Mouse (Mus musculus) retina, postnatal 1 day (tissue): ENCODE data around the gene Lrch1.

ENCODE experiments used
- DNase-seq: peaks from one replicate; pipeline ENCODE4 v3.0.0-alpha.2; 2012

Gene Lrch1

DNA sequence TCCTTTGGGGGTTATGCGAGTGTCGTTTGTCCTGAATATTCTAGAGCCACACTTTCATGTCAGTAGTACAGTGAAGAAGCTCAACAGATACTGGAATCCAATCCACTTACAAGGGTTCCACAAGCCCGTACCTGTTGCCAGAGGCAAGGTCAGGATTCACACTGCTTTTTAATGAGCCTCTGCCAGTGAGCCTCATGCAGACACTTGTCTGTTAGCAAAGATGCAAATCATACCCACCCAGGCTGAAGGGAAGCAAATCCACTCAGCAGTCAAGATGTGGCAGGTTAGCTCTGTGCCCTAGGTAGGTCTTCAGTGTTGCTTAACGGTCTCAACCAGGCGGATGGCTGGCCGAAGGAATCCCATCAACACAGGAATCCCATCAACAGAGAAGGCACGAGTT, 62.8 kb downstream of the Lrch1 start:
- DNase-seq, result peak; percentile 15

DNA sequence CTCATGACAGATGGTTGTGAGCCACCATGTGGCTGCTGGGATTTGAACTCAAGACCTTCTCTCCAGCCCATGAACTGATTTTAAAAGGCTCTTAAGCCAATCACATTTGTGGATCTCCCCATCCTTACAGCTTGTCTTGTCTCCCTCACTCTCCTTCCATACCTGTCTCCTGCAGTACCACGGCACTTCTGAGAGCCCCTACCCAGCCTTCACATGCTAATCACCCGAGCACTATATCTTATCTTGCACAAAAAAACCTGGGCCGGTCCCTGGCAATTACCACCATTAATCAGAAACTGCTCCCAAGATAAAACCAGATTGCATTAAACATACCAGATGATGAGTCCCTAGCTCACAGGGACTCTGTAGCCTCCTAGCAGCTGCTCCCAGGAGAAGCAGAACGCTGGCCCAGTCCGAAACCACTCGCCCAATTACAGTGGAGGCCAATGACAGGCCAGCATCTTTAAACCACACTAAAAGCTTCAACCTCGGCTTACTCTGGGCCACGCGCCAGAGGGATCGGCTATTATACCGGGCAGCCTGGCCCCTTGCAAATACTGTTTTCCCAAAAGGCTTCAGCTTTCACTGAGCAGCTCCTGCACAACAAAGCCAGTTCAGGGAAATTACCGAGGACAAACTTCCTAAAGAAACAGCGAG, 63.5 kb downstream of the Lrch1 start:
- peak; percentile 64 for DNase-seq

DNA sequence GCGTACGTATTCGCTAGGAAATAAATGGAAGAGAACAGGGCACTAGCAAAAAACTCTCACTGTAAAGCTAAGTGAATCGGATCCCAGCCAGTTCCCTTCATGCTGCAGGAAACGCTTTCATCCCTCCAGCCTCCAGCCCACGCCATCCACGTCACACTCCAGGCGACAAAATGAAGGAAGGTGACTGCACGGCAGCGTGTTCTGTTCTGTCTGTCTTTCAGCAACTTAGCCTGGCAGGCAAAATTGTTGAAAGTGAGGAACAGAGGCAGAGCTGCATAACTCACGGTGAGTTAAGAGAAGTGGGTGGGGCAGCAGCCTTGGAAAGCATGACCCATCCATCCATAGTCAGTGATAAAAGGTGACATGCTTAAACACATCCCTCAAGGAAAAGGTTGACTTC, 64.5 kb downstream of the Lrch1 start:
- DNase-seq, result no peak

DNA sequence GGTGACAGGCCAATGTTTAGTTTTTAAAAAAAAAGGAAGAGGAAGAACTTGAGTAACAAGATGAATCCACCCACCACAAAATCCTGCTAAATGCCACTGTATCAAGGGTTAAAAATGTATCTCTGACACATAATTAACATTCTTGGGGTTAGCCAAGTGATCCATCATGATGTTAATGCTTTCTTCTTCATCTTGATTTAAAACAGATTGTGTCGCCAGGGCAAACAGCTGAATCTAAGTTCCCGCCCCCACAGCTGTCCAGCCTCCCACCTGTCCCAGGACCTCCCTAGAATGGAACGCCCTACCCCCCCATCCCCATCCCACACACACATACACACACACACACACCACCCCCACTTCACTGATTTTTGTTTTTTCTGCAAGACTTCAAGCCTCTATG, 64.9 kb downstream of the Lrch1 start:
- DNase-seq, result no peak

DNA sequence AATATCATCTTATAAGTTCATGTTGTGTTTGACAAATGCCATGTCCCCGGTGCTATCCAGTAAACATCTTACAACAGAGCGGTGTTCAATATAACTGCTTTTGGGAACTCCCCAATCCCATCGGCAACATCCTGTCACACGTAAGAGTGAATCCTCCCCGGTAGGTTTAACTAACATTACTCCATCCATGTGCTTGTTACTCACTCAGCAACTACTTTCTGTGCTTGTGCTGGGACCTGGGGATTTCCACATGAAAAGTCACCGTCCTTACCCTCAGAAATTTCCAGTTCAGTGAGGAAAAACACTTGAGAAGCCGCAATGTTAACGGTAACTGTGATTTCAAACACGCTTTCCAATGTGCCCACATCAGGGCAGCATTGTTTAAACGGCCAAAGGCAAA, 66.8 kb downstream of the Lrch1 start:
- DNase-seq, result peak; percentile 24

DNA sequence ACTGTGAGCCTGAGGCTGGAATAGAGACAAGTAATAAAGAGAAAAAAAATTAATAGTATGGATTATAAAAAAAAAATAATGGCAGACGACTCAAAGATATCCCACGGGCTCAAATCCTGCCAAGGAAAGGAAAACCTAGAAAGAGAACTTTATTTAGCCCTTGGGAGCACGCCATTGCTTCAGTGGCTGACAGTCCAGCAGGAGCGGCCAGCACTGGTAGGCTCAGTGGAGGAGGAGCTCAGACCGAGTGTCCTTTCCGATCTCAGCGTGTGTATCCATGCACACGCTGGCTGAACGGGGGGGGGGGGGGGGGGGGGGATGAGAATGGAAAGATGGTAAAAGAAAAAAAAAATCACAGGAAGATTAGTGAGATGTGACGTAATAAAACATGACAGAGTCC, 68.2 kb downstream of the Lrch1 start:
- DNase-seq, result peak; percentile 38

DNA sequence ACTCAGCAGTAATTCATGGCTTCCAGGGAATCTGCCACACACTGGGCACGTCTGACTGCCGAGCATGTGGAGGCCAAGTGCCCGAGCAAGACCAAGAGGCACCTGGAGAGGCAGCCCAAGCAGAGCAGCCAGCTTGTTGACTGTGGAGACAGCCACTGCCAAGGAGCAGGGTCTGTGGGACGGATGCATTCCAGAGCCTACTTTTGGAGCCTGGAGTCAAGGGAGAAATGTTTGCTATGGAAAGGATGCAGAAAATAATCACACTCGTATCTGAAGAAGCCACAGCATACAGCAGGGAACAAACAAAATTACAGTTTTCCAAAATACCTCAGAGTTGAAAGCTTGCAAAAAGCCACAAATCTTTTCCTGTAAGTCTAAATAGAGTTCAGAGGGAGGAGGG, 70.4 kb downstream of the Lrch1 start:
- DNase-seq, result no peak

DNA sequence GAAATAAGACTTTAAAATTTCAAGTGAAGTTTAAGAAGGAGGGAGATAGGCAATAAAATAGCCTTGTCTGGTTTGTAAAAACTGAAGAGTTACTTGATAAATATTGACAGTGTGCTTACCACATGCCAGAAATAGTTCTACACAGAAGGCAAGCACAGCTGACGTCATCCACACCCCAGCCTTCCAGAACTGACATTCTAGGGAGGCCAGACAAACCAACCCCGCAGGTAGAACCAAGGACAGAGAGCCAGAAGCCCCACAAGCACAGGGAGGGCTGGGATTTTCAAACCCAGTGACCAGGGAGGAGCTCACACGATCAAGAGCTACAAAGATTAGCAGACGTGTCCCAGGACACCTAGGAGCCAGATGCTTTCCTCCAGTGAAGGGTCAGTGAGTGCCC, 76.5 kb downstream of the Lrch1 start:
- no peak for DNase-seq

DNA sequence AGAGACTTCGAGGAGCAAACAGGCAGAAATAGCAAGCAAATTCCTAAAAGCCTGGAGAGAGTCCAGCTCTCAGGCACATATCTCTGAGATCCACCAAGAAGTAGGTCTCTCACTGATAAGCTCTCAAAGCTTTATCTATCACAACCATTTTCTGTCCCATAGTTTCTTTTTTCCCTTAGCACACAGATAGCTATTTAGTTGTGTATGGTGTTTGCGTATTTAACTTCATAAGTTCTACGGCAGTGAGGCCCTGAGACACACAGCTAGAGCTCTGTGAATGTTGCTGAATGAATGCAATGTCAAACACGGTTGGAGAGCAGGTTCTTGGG, 78.8 kb downstream of the Lrch1 start:
- DNase-seq, result no peak

DNA sequence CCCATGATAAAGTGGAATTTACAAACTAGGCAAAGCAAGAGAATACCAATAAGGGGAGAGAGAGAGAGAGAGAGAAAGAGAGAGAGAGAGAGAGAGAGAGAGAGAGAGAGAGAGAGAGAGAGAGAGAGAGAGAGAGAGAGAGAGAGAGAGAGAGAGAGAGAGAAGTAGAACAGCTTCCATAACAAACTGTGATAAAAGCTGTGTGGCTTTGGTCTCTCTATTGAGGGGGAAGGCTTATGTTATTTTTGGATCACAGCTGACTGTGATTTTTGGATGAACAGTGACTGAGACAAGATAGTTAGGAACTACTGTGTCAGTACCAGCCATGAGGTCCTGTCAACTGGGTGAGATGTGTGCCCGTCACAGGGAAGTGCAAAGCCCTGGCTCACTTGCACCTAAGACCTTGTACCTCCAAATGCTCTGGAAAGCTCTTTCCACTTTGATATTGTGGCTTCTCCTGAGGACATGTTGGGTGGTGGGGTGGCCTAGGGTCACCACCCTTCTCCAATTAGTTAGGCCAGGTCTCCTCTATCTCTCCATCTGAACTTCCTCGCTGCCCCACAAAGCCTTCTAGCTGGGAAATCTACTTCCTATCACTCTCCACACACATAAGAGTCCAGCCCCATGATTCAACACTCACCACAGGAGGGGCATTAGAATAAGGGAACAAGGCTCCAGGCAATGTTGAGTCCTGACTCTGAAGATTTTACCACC, 79.3 kb downstream of the Lrch1 start:
- no peak for DNase-seq

DNA sequence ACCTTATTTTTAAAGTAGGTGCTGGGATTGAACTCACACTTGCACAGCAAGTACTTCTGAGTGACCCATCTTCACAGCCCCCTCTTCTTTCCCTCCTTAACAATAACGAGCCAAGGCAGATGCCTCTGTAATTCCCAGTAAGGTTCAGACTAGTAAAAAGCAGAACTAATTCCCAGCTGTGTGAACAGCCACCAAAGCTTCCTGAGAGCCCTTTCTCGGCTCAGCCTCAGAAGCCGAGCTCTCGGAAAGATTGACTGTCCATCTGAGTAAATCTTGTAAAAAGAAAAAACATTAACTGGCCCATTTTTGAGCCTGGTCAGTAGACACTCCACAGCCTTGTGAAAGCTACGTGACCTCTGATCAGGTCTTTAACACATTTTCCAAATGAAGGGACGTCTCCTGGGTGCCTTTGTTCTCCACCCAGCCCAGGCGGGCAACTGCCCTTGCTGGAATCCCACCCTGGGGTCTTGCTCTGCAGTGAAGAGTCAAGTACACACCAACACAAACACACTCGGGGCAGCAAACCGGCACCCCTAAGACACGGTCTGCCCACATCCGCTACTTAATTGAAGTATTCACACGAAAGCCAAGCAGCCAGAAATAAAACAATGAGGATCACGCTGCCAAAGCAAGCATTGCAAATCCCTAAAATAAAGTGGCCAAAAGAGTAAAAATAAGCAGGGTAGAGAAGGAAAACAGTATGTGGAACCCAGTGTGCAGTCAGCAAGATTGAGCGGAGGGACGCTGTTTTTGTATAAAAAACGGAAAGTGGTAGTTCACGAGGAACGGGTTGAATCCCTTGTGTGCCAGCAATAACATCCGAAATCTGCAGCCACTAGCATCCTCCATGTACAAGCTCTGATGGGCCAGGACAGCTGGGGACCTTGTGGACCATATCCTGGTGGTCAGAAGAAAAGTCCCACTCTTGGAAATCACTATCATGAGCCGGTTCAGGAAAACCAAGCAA, 80.3 kb downstream of the Lrch1 start:
- DNase-seq, result no peak

DNA sequence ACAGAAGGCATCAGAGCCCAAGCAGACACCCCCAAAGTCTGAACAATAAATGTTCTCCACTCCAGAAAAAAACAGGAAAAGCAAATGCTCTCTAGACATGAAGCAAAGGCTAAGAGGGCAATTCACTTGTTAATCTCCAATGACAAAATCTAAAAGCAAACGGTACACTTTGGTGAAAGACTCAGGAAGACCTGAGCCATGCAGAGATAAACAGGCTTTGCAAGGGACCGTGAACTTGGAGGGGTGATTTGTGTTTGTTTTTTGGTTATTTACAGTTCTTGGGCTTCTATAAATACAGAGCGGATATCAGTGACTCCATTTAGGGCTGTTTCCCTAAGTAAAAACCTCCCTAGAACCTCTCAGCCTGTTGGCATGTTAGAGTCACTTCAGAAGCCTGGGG, 81.9 kb downstream of the Lrch1 start:
- no peak for DNase-seq

DNA sequence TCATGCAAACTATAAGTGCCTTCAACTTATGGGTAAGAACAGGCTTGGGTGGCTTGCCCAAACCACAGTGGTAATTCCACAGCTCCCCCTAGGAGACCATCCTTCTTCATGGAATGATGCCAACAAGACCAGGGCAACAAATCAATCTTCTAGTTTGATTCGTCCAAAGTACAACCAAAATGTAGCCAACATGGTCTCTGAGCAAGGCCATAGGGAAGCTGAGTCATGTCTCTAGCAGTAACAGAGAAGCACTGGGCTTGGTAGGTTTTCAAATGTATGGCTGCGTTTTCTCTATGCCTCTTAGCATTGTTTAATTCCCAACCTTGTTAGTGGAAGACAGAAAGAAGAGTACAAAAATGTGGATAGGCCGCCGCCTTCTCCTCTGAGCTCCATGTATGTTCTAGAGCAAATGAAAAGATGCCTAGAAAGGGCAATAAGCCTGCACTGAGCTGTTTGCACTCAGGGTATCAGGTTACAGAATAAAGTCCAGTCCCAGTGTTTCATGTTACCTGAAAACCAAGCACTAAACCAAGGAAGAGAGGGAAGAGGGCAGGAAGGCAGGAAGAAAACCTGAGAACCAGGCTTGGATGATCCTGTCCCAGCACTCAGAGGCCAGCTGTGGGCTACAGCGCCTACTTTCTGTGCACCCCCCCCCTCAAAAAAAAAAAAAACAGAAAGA, 82.7 kb downstream of the Lrch1 start:
- DNase-seq, result no peak

DNA sequence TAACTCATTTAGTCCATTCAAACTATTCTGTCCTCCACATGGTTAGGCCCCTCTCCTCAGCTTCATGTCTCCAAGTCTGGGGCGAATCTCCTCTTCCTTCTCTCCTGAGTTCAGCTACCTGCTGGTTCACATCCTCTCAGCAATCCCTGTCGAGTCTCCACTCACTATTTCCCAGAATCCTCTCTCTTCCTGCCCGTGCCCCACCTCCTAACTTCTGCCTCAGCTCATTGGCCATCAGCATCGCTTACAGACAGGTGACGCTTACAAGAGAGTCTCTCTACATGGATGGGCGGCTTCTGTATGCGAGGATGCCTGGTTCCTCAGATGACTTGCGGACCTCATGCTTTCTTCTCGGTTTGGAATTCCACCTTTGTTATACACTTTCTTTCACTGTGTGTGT, 86.2 kb downstream of the Lrch1 start:
- DNase-seq, result no peak

DNA sequence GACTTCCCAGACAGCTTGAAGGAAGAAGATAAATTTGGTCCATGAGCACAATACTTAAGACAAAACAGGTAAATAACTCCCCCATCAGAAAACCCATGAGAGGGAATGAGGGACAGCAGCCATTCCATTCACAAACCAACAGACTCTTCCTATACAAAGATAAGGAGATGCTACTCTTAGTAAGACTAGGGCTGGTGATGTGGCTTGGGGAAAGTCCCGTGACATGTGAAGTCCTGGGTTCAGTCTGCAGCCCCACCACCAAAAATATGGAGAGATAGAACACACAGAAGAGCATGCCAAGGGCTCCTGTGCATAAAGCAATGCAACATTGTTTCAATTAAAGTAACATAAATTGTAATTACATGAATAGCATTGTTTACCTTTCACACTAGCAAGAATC, 88.5 kb downstream of the Lrch1 start:
- DNase-seq, result no peak

DNA sequence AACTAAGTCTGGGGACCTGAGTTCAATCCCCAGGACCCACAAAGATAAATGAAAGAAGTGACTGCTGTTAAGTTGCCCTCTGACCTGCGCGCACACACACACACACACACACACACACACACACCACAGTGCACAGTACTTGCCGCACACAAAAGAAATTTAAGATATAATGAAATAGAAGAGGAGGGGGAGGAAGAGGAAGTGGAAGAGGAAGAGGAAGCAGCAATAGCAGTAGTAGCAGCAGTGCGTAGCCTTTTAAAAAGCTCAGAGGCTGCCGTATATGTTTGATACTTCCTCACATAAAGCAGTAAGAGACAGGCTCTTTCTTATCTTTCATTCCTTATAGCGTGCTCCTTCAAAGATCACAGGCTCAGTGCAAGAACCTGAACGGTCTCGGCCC, 92.2 kb downstream of the Lrch1 start:
- DNase-seq, result no peak

DNA sequence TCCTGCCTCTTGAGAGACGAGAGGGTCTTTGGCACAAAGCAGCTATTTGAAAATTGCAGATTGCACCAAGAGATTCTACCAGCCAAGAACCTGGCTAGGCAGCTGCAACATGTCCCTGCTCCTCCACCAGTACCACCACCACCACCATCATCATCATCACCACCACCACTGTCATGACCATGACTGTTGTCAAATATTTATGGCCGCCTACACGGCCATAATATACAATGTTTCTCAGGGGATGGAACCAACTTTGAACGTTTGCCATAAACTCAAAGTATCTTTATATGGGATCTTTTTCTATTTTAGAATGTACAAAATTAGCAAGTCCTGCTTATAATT, 93.9 kb downstream of the Lrch1 start:
- no peak for DNase-seq

DNA sequence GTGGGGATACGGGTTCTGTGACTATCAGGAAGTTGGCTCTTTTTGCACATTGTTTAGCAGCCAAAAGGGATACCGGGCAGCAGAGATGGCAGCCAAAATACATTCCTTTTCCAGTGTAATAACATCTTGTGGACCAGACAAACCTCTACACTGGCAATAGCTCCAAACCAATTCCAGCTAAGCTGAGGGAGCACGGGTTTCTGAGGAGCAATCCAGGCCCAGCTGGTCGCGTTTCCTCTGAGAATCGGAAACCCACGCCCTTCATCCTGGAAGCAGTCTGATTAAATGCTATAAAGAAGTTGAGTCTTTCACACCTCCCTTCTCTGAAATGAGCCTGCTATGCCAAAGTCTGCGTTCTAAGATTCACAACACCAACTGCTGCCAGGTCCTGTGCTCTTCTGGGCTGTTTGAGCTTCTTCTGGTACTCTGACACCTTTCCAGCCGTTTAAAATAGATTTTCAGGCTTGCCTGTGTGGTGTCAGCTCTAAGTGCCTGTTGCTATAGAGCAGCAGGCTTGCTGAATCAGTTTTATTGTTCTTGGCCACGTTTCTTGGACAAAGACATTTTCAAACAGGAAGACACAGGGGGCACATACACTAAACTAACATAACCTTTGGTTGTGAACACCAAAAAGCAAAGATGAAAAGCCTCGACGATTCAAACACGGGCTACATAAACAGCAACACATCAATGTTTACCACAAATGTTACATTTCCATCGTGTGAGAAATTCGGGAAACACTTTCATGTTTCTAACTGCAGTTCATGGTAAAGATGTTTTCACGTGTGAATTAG, 94.5 kb downstream of the Lrch1 start:
- DNase-seq, result no peak

DNA sequence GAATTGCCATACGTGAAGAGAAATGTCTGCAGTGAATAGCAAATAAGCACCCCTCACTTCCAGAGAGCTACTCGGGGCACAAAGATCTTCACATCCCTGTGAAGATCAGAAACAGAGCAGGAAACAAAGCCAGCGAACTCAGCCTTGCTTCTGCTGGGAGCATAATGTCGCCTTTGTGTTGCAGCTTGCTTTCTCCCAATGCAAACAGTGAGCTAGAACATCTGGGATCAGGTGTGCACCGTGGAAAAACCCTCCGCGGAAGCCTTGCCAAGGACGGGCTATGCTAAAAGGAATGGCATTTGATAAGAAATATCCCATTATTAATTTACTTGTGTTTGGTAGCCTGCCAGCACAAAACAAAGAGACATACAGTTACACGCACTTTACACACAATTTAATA, 95.8 kb downstream of the Lrch1 start:
- no peak for DNase-seq

DNA sequence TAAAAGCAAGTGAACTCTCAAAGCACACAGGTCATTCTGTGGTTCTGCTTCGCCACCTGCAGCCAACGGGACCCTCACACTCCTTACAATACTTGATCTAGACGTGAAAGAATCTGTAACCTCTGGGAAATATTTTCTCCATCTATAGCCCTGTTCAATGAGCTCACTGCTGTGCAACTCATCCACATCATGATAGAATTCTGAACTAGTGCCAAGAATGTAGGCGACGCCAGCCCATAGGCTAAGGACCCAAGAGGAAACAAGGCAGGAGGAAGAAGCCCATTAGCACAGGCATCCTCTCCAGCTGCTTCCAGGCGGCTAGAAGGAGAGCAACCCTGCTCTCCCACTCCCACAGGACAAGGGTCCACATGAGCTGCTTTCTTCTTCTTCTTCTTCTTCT, 98.7 kb downstream of the Lrch1 start:
- DNase-seq, result no peak

DNA sequence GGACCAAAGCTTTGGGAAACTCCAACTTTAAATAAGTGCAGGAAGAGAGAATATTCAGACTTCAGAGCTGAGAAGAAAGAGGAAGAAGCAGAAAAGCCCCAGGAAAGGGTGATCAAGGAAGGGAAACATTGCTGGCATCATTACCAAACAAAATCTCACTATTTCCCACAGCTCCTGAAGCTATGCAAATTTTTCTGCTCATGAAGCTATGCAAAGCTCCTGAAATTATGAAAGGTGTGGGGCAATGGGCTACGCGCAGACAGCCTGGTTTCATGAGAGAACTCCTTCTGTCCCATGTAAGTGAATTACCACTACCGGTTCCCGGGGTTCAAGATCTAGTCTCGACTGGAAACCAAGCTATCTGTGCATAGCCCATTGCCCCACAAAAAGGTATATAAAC, 99.5 kb downstream of the Lrch1 start:
- no peak for DNase-seq

DNA sequence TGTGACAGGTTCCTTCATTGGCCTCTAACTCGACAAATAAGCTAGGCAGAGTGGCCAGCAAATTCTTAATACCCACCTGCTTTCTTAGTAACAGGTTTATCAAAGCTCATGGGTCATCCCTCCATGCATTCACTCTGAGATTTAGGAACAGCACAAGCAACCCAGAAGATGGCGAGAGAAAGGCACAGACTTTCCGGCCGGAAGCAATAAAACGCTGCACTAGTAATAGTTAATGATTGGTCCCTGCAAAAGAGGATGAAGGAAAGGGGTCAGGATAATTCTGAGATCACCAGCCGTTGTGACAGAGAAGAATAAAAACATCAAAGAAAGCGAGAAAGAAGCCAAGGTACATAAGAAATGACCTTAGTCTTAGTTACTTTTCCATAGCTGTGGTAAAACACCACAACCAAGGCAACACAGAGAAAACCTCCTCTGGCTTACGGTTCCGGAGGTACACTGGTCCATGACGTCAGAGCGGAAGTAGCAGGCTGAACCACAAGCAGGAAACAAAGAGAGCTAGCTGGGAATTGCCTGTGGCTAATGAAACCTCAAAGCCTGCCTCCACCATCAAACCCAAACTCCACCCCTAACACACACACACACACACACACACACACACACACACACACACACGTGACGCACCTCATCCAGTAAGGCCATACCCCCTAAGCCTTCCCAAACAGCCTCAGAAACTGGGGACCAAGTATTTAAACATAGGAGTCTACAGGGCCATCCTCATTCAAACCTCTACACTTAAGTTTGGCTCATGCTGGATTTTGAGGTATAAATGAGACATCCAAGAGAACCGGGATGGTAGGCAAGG, 100.2 kb downstream of the Lrch1 start:
- DNase-seq, result no peak
